Mouse (Mus musculus) frontal cortex, postnatal 25 days (tissue): ENCODE results near the gene Pecam1.
"Not testable (repeated sequence)": the region's sequence is repeated elsewhere in the genome, so short reads cannot be mapped to it uniquely, and the experiment has no call there.

ENCODE experiments used
- DNase-seq, 2 experiments: peaks; one replicate each; pipeline ENCODE4 v3.0.0; 2022; ENCODE audit warnings: low spot score in 2 of 2

Pecam1 gene

DNA sequence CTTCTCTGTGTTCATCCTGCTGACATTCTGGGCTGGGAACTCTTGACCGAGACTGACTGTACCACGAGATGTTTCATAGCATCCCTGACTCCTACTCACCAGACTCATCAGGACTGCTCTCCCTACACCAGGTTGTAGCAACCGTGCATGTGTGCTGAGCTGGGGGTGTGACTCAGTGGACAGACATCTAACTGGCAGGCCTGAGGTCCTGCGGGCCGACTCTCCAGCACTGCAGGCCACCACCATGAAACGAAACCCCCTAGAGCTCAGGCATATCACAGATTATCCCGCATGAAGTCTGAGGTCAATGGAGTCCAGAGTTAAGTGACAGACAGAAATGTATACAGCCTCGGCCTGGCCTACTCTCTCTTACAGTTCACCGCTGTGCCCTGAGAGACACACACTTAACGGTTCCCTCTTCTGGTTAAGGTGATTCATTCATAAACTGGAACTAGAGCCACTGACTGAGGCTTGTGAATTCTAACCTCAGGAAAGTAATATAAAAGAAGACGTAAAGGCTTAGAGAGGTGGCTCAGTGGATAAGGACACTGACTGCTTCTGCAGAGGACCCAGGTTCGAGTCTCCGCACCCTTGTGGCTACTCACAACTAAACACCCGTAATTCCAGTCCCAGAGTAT lies 83.8 kb downstream of the Pecam1 start:
- DNase-seq: no peak

GRCm38 (mm10) chr11:106665841-106666240 lies 84.6 kb downstream of the Pecam1 start:
- DNase-seq: no peak

DNA sequence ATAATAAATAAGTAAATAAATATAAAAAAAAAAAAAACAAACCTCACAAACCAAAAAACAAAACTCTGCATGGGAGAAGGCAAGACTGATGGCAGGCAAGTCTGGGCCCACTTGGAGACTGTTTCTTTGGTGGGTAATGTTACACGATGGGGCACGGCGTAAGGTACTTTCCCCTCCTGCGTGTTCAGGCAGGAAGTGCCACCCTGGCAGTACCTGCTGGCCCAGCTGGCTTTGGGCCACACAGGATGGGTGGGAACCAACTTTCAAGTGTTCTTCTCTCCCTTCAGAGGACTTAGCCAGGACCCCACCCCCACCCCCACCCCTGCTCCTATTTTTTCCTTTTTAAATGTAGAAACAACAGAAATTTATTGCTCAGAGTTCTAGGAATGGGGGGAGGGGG lies 85.1 kb downstream of the Pecam1 start:
- no peak for DNase-seq

DNA sequence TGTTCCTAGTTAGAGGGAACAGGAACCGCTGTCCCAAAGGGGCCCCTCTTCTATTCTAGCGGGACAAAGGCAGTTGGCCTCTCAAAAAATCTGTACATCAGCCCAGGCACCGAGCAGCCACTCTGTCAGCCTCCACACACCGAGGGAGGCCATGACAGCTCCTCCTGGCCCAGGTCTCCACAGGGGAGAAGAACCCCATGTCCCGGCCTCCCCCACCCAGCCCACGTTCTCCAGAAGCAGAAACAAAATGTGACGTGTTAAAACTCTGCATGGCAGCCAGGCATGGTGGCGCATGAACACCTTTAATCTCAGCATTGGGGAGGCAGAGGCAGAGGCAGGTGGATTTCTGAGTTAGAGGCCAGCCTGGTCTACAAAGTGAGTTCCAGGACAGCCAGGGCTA lies 85.7 kb downstream of the Pecam1 start:
- DNase-seq: no peak

GRCm38 (mm10) chr11:106663838-106664237 lies 86.6 kb downstream of the Pecam1 start:
- no peak for DNase-seq

GRCm38 (mm10) chr11:106662634-106663407 lies 87.6 kb downstream of the Pecam1 start:
- no peak for DNase-seq

- DNase-seq: no peak
These were observed 89.9 kb downstream of the Pecam1 start for GRCm38 (mm10) chr11:106660453-106661081.

DNA sequence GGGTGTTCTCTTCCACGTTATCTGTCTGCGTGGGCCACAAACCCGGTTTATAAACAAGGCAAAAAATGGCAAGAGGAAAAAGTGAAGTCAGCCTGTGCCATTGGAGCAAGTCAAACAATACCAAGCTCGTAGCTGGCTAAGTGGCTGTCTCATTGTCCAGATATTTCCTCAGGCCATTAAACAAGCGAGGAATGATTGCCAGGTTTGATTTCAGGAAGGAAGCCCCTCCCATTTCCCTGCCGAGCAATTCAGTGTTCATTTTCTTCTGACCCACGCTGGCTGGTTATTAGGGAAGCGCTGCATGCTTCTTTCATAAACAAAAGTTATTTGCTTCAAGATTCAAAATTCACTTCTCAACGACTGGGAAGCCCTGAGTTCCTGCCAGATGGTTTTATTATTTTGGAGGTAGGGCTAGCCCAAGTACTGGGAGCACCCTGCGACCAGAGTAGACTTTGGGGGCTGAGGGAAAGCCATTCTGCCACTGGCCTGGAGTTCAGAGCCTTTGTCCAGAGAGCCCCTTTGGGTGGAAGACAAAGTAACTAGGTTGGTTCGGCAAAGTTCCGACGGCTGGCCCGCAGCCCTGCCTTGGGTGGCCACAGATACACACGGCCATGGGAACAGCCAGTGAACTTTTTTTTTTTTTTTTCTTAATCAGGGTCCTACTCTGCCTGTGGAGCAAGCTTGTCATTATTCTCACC lies 90.7 kb downstream of the Pecam1 start:
- no peak for DNase-seq

- DNase-seq: peak; percentile 53 to 64
These were observed 92.2 kb downstream of the Pecam1 start for GRCm38 (mm10) chr11:106658051-106658880.

GRCm38 (mm10) chr11:106656896-106657498 lies 93.4 kb downstream of the Pecam1 start:
- not testable (repeated sequence) for DNase-seq

- peak; percentile 50 to 77 for DNase-seq
These were observed 102.1 kb downstream of the Pecam1 start for GRCm38 (mm10) chr11:106648347-106648746.

- DNase-seq: no peak
These were observed 107.3 kb downstream of the Pecam1 start for GRCm38 (mm10) chr11:106642966-106643637.

- no peak for DNase-seq
These were observed 108.8 kb downstream of the Pecam1 start for GRCm38 (mm10) chr11:106641580-106641979.

DNA sequence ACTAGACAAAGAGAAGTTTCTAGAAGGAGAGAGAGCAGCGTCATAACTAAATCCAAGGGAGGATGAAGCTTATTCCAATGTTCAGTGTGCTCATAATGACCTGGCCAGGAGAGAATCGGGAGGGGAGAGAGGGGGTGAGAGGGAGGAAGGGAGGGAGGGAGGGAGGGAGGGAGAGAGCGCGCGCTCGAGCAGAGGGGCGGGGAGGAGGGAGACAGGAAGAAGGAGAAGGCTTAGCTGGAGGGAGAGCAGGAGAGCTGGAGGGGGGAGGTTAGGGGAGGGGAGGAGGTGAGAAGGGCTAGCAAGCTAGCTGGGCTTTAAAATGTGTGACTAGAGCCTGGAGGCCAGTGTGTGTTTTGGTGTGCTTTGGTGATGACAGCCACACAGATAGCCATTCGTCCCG lies 110.4 kb downstream of the Pecam1 start:
- no peak for DNase-seq

DNA sequence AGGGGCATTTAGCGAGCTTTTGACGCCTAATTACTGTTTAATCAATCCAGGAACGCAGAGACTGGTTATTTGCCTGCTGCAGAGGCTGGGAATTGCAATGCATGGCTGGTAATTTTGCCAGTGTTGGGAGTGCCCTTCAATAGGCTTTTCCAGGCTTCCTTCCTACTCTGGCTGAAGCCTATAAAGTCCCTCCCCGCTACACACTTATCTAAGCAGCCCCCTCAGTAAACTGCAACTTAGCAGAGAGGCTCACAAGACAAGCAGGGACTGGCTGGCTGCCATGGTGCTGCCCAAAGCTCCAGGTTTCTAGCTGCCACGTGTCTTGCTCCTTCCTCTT lies 111.1 kb downstream of the Pecam1 start:
- DNase-seq: no peak

DNA sequence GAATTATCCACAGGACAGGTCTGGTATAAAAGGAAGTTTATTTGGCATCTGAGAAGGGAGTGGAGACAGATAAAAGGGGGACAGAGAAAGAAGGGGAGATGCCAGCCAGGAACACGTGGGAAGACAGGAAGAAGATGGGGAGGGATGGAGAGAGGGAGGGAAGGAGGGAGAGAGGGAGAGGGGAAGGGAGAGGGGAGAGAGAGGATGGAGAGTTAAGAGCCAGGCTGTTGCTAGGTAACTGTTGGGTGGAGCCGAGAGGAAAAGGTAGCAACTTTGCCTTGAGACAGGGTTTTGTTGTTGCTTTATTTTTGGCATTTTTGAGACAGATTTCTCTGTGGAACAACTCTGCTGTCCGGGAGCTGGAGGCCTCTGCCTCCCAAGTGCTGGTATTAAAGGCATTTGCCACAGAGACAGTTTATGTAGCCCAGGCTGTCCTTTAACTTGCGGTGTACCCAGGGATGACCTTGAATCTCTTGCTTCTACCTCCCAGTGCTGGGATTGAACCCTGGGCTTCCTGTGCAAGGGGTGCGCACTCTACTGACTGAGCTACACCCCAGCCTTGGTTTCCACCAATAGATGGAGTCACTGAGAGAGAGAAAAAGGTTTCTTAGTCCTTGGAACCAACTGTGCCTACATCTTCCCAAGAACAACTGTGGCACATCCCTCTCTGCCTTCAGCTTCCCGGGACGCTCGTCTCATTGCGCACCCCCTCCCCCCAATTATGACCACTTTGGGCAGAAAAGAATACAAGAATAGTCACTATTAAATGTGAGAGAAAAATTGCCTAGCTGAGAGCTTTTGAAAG lies 111.7 kb downstream of the Pecam1 start:
- no peak for DNase-seq

- no peak for DNase-seq
These were observed 112.7 kb downstream of the Pecam1 start for GRCm38 (mm10) chr11:106637754-106638153.

DNA sequence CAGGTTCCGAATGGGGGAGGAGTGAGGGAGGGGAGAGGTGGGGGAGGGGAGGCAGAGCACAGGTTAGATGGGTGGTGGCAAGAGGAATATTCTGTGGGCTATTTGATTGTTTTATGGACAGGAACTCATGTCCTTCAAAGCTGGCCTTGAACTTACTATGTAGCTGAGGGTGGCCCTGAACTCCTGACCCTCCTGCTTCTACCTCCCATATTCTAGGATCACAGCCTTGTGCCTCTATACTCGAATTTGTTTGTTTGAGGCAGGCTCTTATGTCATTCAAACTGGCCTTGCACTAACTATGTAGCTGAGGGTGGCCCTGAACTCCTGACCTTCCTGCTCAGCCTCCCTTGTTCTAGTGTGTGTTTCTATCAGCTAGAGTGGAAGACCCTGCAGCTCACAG lies 114.5 kb downstream of the Pecam1 start:
- DNase-seq: no peak

DNA sequence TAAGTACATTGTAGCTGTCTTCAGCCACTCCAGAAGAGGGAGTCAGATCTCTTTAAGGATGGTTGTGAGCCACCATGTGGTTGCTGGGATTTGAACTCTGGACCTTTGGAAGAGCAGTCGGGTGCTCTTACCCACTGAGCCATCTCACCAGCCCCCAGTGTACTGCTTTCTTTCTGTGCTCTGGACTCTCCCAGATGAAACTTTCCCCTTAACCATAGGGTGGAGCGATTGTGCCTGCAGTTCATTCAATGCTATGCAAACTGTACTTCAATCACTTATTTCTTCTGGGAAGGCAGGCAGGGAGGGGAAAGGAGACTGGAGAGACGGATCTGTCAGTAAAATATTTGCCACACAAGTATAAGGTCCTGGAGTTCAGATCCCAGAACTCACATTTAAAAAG lies 116.3 kb downstream of the Pecam1 start:
- DNase-seq: not testable (repeated sequence)

DNA sequence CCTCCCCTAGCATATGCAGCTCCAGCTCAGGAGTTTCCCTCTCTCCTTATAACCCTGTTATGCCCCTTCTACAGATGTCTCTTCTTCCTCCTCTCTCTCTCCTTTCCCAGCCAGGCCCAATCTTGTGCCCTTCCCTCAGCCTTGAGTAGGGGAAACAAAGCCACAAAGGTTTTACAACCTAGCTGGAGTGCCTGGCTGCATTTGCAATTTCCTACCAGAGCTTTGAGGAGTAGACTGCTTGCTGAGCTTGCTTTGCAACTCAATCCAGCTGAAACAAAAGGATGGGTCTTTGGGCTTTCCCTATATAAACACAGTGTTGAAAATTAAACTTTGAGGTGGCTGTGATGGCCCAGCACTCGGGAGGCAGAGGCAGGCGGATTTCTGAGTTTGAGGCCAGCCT lies 117.0 kb downstream of the Pecam1 start:
- DNase-seq: no peak
